Mouse (Mus musculus): ENCODE measurements around the gene Rhoj.
"Not testable (repeated sequence)": the region's sequence is repeated elsewhere in the genome, so short reads cannot be mapped to it uniquely, and the experiment has no call there.

Gene Rhoj

DNA sequence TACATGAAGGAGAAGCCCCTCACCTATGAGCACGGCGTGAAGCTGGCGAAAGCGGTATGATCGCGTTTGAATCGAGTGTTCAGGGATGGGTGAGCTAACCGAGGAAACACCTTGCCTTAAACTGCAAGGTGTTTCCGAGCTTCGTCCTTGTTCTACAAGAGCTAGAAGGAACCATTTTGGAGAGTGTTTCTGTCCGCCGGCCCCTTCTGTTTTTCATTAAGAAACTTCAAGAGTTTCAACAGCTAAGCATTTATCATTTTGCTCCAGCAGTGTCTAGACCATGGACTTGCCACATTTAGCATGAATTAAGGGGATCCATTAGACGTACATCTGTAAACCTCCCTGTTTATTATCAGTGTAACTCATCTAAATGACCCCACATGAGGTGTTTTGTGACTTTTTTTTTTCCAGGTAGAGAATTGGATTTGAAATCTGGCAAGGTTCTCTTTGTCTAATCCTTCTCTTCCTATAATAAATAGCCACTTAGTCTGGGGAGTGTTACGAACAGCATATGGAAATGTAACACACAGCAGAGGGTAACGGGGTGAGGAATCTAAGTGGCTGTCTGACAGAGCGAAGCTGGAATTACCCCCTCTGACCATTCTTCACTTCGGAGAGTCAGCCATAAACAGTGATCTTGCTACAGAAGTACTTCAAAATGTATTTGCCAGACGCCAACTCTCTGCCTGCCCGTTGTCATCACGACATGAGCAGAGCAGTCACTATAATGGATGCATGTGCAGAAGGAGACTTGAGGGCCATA is 86.1 kb downstream of the Rhoj start:
- peak; percentile 83 for DNase-seq

GRCm38 (mm10) chr12:75396616-75397015 is 88.5 kb downstream of the Rhoj start:
- DNase-seq: no peak

GRCm38 (mm10) chr12:75397077-75397476 is 89.0 kb downstream of the Rhoj start:
- DNase-seq: peak; percentile 90

GRCm38 (mm10) chr12:75412964-75413363 is 104.8 kb downstream of the Rhoj start:
- no peak for DNase-seq

- DNase-seq: peak; percentile 94
These were observed 106.9 kb downstream of the Rhoj start for GRCm38 (mm10) chr12:75414991-75415390.

DNA sequence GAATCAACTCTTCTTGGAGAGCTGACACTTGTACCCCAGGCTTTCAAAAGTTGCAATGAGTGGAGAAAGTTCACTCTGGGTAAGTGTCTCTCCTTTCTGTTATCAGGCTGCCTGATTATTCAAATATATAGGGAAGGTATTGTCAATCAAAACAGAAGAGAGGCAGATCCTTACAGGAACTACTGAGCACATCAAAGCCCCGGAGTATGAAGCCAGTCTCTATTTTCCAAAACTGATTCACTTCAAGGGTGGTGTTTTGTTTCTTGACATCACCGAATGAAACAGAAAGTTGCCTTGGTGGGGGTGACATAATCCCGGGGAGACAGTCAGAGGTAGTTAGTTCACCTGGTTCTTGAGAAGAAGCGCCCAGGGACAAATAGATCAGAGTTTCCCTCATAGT is 108.6 kb downstream of the Rhoj start, which contains the start of gene Gphb5:
TSS of gene Gphb5 (minus strand) at position 101 of the 400 bp plus-strand sequence.
- no peak for DNase-seq

GRCm38 (mm10) chr12:75424359-75424758 is 116.2 kb downstream of the Rhoj start:
- no peak for DNase-seq

- no peak for DNase-seq
These were observed 116.7 kb downstream of the Rhoj start for GRCm38 (mm10) chr12:75424817-75425216.

- no peak for DNase-seq
These were observed 117.8 kb downstream of the Rhoj start for GRCm38 (mm10) chr12:75425882-75426281.

- DNase-seq: no peak
These were observed 120.6 kb downstream of the Rhoj start for GRCm38 (mm10) chr12:75428719-75429118.

DNA sequence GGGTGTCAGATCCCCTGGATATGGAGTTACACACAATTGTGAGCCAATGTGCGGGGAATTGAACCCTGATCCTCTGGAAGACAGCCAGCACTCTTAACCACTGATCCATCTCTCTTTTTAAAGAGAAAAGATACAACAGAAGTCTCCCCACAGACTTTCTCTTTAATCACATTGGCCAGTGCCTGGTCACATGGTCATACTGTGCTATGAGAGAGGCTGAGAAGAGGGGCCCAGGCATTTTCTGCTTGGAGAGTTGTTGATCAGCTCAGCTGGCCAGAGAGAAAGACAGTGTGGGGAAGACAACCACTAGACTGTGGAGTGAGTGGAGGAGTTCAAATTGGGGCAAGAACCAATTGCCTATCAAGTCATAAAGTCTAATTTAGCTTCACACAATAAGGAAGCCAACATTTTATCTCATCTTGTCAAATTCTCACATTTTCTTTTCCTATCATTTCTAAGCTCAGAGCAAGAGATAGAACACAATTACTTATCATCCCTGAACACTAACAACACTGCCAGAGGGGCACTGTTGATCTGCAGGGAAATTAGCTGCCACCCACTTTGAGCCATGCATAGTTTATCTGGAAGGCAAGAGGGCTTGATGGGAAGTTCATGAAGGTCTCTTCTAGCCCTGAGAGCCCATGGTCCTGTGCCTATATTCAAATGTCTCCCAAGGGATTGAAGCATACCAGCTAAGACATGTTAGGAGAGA is 121.7 kb downstream of the Rhoj start:
- no peak for DNase-seq

GRCm38 (mm10) chr12:75432400-75432799 is 124.3 kb downstream of the Rhoj start:
- not testable (repeated sequence) for DNase-seq

DNA sequence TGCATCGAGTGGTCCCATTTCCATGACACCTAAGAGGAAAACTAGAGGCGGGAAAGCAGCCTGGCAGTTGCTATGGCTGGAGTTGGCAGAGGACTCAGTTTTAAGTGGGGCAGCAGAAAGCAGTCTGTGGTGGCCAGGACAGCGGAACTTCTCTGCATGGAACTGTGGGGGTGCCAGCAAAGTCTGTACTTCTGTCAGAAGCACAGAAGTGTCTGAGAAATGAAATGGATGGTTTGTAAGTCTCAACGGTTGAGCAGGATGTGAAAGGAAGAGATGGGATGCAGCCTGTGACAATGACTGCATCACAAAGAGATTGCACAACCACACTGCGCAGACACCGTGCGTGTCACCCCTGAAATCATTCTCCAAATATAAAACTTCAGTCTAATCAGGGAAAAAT is 138.1 kb downstream of the Rhoj start:
- peak; percentile 90 for DNase-seq

GRCm38 (mm10) chr12:75448921-75449320 is 140.8 kb downstream of the Rhoj start:
- DNase-seq: peak; percentile 97

- DNase-seq: no peak
These were observed 141.4 kb downstream of the Rhoj start for GRCm38 (mm10) chr12:75449475-75449966.

- DNase-seq: no peak
These were observed 141.9 kb downstream of the Rhoj start for GRCm38 (mm10) chr12:75450011-75450410.

- no peak for DNase-seq
These were observed 142.5 kb downstream of the Rhoj start for GRCm38 (mm10) chr12:75450592-75450991.

Measured in heart, adult 11 months (tissue).